Mouse (Mus musculus) monocyte, adult 2 months (primary cell): ENCODE results near the gene Uvssa.

ENCODE experiments used
- DNase-seq, 2 experiments: peaks; one replicate each; pipeline ENCODE4 v3.0.0; 2022; ENCODE audit warnings: low spot score in 2 of 2, low read depth in 1 of 2

Uvssa gene

DNA sequence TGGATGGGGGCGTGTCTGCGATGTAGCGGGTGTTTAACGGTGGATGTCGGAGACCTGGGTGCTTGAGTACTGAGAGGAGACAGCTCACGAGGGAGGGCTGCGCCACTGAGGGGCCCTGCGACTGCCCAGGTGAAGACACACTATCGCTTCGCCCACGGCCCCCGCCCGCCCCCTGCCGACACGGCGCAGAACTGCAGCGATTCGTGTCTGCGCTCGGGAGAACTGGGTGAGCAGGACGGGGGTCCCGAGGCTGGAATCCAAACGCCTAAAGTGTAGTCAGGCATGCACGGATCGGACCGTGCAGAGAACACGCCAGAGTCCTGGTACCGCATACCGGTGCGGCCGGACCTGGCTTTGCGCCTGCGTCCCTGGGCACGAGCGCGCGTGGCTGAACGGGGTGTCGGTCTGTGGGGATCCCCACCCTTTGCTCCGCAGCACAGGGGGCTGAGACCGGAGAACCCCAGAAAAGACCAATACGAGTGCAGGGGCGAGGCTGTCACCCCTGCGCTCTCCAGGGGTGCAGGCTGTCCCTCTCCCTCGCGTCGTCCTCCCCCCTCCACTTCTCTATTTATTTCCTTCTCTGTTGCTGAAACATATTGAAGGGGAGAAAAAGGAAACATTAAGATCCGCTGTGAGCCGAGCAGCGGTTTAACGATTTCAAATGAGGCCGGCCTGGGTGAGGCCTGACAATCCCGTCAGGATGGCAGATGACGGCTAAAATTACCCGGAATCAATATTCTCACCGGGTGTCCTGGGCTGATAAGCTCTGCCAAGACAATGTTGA is 64.8 kb downstream of the Uvssa start:
- no peak for DNase-seq

DNA sequence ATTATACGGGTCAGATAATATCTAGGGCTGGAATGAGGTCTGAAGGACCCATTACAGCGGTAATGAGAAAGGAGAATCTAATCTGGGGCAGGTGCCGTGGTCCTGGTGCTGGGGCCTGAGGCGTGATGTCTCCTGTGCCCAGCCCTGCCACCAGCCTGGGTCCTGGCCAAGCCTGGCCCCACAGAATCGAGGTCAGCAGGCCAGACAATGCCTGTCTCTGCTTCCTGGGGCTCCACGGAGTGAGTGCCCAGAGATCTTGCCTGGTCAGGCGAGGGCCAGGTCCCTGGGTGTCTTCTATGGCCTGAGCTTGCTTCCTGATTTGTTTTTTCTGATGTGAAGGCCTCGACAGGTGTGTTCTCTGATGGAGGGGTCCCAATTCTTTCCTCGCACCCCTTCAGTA is 65.4 kb downstream of the Uvssa start:
- no peak for DNase-seq

DNA sequence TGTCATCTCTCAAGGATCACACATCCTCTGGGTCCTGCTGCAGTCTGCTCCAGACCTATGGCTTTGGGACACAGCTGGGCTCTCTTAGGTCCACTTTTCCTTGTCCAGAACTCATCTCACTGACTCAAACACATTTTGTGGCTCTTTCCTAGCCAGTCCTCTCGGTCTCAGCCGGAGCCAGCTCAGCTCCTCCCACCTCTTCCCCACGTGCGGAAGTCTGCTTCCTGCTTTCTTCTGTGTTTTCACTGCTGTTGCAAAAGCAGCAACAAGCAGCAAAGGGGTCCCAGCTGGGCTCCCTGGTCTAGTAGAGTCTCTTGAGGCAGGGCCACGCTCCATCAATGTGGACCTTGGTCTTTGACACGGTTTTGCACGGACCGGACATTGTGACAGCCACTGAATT is 77.4 kb downstream of the Uvssa start:
- no peak for DNase-seq

DNA sequence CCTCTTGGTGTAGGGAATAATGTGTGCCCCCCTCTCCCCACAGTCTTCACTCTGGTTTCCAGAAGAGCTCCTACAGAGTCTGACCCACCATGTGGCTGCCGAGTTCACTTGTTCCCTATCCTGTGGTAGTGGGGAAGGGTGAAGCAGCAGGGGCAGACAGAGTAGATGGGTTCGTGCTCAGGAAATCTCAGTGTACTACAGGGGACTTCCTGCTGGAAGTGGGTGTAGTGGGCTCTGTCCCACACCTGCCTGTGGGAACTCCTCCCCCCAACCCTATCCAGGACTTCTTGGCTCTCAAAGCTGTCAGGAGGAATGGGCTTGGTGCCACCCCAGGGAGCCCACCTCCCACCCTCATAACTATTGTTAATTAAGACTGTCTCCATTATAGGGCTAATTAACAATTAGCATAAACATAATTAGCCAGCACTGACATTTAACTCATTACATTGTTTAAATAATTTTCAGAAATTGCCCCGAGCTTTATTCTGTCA is 79.8 kb downstream of the Uvssa start:
- DNase-seq: no peak

DNA sequence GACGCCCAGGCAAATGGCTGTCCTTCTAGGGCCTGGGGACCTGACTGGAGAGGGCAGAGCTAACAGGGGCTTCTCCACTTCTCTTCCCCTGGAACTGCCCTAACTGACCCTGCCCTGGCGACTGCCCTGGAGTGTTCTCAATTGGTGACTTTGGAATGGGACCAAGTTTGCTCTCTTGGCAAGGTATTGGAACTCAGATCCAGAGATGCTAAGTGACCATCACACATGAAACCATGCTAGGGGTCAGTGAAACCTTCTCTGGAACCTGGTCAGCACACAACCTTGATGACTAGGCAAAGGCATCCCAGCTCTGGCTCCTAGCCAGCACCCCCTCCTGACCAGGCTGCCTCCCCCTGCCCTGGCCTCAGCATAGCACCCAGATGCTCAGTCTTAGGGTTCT is 80.8 kb downstream of the Uvssa start:
- DNase-seq: no peak

DNA sequence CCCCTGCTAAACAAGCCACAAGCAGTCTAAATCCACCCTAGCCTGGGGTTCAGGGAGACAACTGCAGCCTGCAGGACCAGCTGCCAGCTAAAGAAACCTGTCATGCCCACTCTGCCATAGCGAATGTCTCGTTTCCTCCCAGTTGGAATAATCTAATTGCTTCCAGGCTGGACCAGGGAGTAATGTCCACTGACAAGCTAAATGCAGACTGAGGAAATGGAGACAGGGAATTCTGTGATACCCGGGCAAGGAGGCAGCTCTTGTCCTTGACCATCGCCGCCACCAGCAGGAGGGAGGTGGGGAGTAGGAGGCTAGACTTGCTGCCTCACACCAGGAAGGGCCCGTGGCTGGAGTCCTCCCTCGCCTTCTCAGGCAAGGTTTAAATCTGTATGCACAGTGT is 86.0 kb downstream of the Uvssa start:
- no peak for DNase-seq

DNA sequence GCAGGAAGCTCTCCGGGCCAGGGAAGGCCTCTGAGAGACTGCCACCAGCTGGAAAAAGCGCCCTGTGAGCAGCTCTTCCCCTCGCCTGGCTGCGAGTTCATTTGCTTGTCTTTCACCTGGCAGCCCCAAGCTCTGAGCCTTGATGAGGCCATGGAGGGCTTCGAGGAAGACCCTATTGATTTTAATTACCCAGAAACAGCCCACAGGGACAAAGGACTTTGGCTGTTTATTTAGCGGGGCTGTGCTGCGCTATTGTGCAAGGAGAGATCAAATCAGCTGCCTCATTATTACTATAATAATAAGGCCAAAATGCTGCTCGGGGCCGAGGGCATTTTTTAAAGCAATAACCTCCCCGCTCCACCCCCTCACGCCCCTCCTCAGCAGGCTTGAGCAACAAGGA is 87.1 kb downstream of the Uvssa start:
- no peak for DNase-seq
